Mouse (Mus musculus) left cerebral cortex, adult 2 months (tissue): ENCODE results near the gene Cep85l. TPM values are rescaled to one million over a fixed set of nuclear protein-coding genes. Genes with fewer than 3 reads are reported as not detected.

Experiments
- DNase-seq, 2 experiments: peaks; one replicate each; pipeline ENCODE4 v3.0.0; 2021 to 2022; ENCODE audit warnings: low spot score in 2 of 2, mixed read lengths in 1 of 2; ENCODE audit errors: extremely low spot score in 1 of 2
- H3K27ac ChIP-seq: fragments of 200-600 bp; 2 replicates; pipeline ENCODE4 v1.8.1; 2022
- H3K4me3 ChIP-seq: fragments of 200-600 bp; 2 replicates; pipeline ENCODE4 v1.8.1; 2022
- CTCF ChIP-seq: fragments of 200-600 bp; IDR thresholded peaks from 2 replicates; pipeline ENCODE4 v1.8.1; 2022; ENCODE audit warnings: antibody characterized with exemption, mild to moderate bottlenecking, moderate library complexity
- intact Hi-C: fragments of 180-260 bp; cut with DNase I; formaldehyde crosslinking; loops from one replicate; pipeline ENCODE4 v1.15.1; 2025
- total RNA-seq, 2 experiments: library from RNA; stranded (reverse); gene quantifications; 2 replicates each; pipeline ENCODE4 v1.2.3; 2021

Gene Cep85l
- total RNA-seq, 2 experiments from 2014 or later: 21.7 to 24.5 TPM

- Histone ChIP-seq H3K27ac (no peak overlapping the region), H3K4me3 (no peak overlapping the region)
- intact Hi-C loops: no loop called here
- no peak for DNase-seq
- no peak for TF ChIP-seq CTCF
Measured at GRCm38 (mm10) chr10:53235381-53235780, 144.4 kb downstream of the Cep85l start.

DNA sequence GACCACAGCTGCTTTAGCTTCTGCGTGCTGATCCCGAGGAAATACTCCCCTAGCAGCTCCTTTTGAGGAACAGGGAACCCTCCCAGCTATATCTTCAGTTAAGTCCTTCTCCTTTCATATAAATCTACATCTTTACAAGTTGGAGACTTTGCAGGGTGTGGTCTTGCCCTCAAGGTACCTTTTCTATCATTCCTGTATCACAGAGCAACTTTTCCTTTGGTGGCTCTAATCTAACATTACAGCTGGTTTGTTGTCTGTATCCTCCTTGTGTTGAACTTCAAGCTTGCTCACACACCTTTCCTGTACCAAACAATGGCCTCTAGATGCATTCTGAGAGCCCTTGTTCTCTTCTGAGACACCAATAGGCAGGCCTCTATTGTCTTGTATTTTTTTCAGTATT is 145.1 kb downstream of the Cep85l start:
- Histone ChIP-seq H3K4me3 (no peak overlapping the region), H3K27ac (no peak overlapping the region)
- intact Hi-C loops: no loop called here
- no peak for TF ChIP-seq CTCF
- no peak for DNase-seq

- H3K27ac ChIP-seq: no peak overlapping the region
- intact Hi-C loops: no loop called here
- no peak for TF ChIP-seq CTCF
- no peak overlapping the region for H3K4me3 ChIP-seq
- no peak for DNase-seq
Measured at GRCm38 (mm10) chr10:53234086-53234613, 145.6 kb downstream of the Cep85l start.

GRCm38 (mm10) chr10:53230809-53231208 is 148.9 kb downstream of the Cep85l start:
- no peak for DNase-seq
- intact Hi-C loops: no loop called here
- TF ChIP-seq CTCF: no peak
- no peak overlapping the region for H3K27ac ChIP-seq
- no peak overlapping the region for H3K4me3 ChIP-seq

DNA sequence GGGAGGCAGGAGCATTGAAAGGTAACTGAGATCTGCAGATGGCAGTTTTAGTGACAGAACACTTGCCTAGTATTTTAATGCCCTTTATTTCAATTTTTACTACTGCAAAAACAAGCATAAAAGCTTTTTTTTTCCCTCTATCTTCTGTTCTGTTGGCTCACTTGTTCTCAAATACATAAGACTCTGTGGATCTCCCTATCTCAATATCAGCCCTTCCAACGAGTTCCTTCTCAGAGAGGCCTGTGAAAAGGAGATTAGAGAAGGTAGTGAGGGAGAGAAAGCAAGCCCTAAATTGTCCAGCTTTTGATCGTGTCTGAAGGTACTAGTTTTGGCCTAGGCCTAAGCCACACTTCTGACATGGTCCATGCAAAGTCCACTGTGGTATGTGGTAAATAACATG is 150.6 kb downstream of the Cep85l start:
- intact Hi-C loops: no loop called here
- no peak for TF ChIP-seq CTCF

More for the DNA sequence above, 150.6 kb downstream of the Cep85l start:
- Histone ChIP-seq H3K27ac (no peak overlapping the region), H3K4me3 (no peak overlapping the region)
- DNase-seq: no peak

Other genes starting within 250 kb of the Cep85l start
- gene Pln, start 42.3 kb downstream of the Cep85l start, total RNA-seq: 1 to 10 TPM; 1.4 to 2.1 TPM
- gene Asf1a, start 216.8 kb upstream of the Cep85l start, total RNA-seq: 10 to 100 TPM; 20.6 to 26.7 TPM